Mouse (Mus musculus) erythroblast, embryonic 14.5 days (primary cell): ENCODE measurements around the gene Lrrc8c. TPM values are rescaled to one million over a fixed set of nuclear protein-coding genes. Genes with fewer than 3 reads are reported as not detected.

Experiments
- H3K27me3 ChIP-seq: 2 replicates; pipeline ENCODE4 v1.6.1; 2012; ENCODE audit warnings: inconsistent platforms; ENCODE audit not compliant: control insufficient read depth
- H3K36me3 ChIP-seq: 2 replicates; pipeline ENCODE4 v1.6.1; 2012; ENCODE audit warnings: mild to moderate bottlenecking, inconsistent platforms; ENCODE audit not compliant: control insufficient read depth
- H3K4me1 ChIP-seq: 2 replicates; pipeline ENCODE4 v1.6.1; 2012; ENCODE audit warnings: inconsistent platforms; ENCODE audit not compliant: control insufficient read depth
- H3K4me3 ChIP-seq: replicated peaks from 2 replicates; pipeline ENCODE3; 2012; ENCODE audit warnings: moderate library complexity, mild to moderate bottlenecking, inconsistent platforms
- H3K9me3 ChIP-seq: 2 replicates; pipeline ENCODE4 v1.6.1; 2012; ENCODE audit warnings: low read length, inconsistent platforms, mixed read lengths; ENCODE audit not compliant: control insufficient read depth
- GATA1 ChIP-seq: IDR thresholded peaks from 2 replicates; pipeline ENCODE4 v1.6.1; 2012; ENCODE audit warnings: low read length, inconsistent platforms, mixed read lengths
- TAL1 ChIP-seq: IDR thresholded peaks from 3 replicates; pipeline ENCODE4 v1.6.1; 2012; ENCODE audit warnings: low read length, inconsistent platforms, mixed read lengths
- polyA plus RNA-seq: library from polyadenylated mRNA; stranded (reverse); fragments of >175 nt; gene quantifications from 2 replicates; pipeline ENCODE4 v1.2.3, GENCODE M21; 2012

The Lrrc8c gene
- polyA plus RNA-seq, 1 experiment: 11.3 TPM

DNA sequence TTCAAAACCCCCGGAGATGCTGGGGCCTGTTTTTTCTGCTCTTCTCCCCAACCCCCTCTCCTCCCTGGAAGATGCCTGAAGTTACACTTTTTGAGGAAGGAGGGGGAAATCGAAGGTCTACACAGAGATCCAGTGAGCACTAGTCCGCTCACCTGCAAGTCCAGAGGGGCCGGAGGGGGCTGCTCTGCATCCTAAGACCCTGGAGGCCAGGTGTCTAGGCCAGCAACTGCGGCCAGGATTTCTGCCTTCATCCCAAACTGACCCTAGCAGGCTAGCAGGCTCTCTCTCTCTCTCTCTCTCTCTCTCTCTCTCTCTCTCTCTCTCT lies 750 bp downstream of the Lrrc8c start:
- Histone ChIP-seq H3K4me3 (peak overlapping the region; percentile 95), H3K9me3 (no peaks in the 10 kb centered on the region), H3K4me1 (peaks cover 66% of the 10 kb centered on the region), H3K27me3 (peaks cover 2% of the 10 kb centered on the region; the same call in 1 of the 2 replicates), H3K36me3 (peaks cover 31% of the 10 kb centered on the region)
- TF ChIP-seq TAL1: no peak
- no peak for TF ChIP-seq GATA1

DNA sequence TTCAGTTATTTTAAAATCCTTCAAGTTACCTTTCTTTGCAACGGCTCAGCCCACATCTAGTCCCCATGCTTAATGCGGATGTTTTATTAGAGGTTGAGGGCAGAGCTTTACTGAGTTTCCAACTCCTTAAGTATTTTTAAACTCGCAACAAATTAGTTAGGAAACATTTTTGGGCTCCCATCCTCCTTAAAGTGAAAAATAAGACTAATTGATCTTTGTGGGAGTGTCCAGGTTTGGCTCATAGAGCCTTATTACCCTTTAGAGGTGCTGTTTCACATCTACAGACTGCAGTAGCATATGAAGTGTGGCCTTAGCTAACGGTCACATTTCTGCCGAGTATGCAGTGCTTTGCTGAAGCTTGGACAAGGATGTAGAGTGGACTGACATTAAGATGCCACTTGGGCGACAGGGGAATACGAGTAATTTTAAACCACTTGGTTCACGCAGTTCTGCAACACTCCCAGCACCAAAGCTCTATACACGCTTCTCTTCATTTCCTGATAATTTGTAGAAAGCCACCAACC lies 1.3 kb downstream of the Lrrc8c start:
- Histone ChIP-seq H3K36me3 (peaks cover 37% of the 10 kb centered on the region), H3K4me3 (peak overlapping the region; percentile 95), H3K9me3 (no peaks in the 10 kb centered on the region), H3K27me3 (peaks cover 2% of the 10 kb centered on the region; the same call in 1 of the 2 replicates), H3K4me1 (peaks cover 72% of the 10 kb centered on the region)
- TF ChIP-seq TAL1 (no peak), GATA1 (no peak)

GRCm38 (mm10) chr5:105523452-105523851 lies 4.3 kb downstream of the Lrrc8c start:
- H3K27me3 ChIP-seq: no peaks in the 10 kb centered on the region
- H3K9me3 ChIP-seq: no peaks in the 10 kb centered on the region
- H3K36me3 ChIP-seq: peaks cover 63% of the 10 kb centered on the region
- TF ChIP-seq GATA1 (peak; percentile 74), TAL1 (peak; percentile 58)
- H3K4me1 ChIP-seq: peaks cover 94% of the 10 kb centered on the region
- H3K4me3 ChIP-seq: peak overlapping the region; percentile 60

- Histone ChIP-seq H3K4me3 (no peak overlapping the region), H3K4me1 (peaks cover 90% of the 10 kb centered on the region), H3K27me3 (no peaks in the 10 kb centered on the region), H3K9me3 (no peaks in the 10 kb centered on the region), H3K36me3 (peaks cover 78% of the 10 kb centered on the region)
- TF ChIP-seq TAL1 (no peak), GATA1 (no peak)
These were observed 5.8 kb downstream of the Lrrc8c start for GRCm38 (mm10) chr5:105525004-105525403.

DNA sequence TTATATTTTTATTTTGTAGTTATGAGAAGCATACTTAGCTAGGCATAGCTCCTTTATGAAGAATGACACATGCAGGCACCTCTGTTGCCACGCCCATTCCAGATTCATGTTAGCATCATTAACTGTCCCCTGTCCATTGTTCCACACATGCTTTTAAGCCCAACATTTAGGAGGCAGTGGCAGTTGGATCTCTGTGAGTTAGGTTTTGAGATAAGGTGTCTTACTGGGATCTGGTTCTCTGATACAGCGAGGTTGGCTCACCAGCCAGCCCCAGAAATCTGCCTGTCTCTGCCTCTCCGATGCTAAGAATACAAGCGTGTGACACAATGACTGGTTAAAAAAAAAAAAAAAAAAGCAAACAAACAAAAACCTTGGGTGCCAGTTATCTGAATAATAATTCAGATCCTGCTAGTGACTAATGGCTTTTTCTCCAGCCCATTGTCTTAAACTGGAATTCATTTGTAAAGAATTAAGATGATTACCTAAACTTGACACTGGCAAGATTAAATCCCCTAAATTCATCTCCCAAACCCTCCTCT lies 7.0 kb downstream of the Lrrc8c start:
- Histone ChIP-seq H3K4me1 (peaks cover 86% of the 10 kb centered on the region), H3K27me3 (no peaks in the 10 kb centered on the region), H3K9me3 (no peaks in the 10 kb centered on the region), H3K36me3 (peaks cover 90% of the 10 kb centered on the region), H3K4me3 (no peak overlapping the region)
- TF ChIP-seq TAL1 (no peak), GATA1 (no peak)

GRCm38 (mm10) chr5:105526766-105527165 lies 7.6 kb downstream of the Lrrc8c start:
- Histone ChIP-seq H3K4me1 (peaks cover 83% of the 10 kb centered on the region), H3K36me3 (peaks cover 96% of the 10 kb centered on the region), H3K27me3 (no peaks in the 10 kb centered on the region), H3K9me3 (no peaks in the 10 kb centered on the region), H3K4me3 (no peak overlapping the region)
- TF ChIP-seq TAL1: no peak

DNA sequence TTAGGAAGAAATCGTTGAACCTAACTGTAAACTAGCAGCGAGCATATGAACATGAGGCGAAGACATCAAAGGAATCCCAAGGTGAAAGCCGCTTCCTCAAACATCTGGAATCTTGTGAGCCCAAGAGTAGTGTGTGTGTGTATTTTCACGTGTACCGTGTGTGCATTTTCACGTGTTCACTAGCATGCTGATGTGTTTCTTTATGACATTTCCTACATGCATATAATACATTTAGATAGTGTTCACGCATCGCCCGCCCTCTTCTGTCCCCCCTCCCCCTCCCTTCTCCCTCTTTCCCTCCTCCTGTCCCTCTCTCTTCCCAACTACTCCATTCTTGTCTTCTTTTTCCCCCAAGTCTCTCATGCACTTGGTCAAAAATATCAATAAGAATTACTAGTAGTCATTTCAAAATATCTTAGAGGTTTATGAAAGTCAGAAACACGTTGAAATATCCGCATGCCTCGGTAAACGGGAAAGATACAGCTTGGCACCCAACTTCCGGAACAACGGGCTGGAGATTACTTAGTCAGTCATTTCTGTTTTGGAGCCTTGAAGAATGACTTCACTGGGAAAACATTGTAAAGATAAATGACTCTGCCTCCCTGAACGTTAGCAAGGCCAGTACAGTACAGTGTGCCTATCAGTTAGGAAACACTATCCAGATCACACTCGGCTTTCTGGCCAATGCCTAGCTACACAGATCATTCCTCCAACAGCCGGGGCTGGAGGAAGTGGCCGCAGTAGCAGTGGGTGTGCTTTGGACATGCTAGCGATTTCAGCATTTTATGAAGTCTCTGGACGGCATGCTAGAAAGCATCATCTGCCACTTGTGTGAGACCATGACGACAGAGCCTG lies 8.5 kb downstream of the Lrrc8c start:
- H3K4me3 ChIP-seq: peak overlapping the region; percentile 27
- H3K27me3 ChIP-seq: no peaks in the 10 kb centered on the region
- TF ChIP-seq GATA1 (no peak), TAL1 (no peak)
- H3K4me1 ChIP-seq: peaks cover 76% of the 10 kb centered on the region
- peaks cover 96% of the 10 kb centered on the region for H3K36me3 ChIP-seq
- H3K9me3 ChIP-seq: no peaks in the 10 kb centered on the region

- Histone ChIP-seq H3K9me3 (no peaks in the 10 kb centered on the region), H3K4me1 (peaks cover 55% of the 10 kb centered on the region), H3K4me3 (no peak overlapping the region), H3K36me3 (peaks cover 90% of the 10 kb centered on the region), H3K27me3 (no peaks in the 10 kb centered on the region)
- TF ChIP-seq TAL1: no peak
- no peak for TF ChIP-seq GATA1
These were observed 11.4 kb downstream of the Lrrc8c start for GRCm38 (mm10) chr5:105530576-105530975.

DNA sequence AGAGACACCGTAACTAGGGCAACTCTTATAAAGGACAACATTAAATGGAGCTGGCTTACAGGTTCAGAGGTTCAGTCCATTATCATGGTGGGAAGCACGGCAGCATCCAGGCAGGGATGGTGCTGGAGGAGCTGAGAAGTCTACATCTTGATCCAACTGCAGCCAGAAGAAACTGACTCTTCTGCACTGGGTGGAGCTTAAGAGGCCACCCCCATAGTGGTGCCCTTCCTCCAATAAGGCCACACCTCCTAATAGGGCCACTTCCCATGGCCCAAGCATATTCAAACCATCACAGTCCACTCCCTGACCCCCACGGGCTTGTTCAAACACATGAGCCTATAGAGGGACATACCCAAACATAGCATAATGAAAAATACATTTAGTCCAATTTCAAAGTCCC lies 16.0 kb downstream of the Lrrc8c start:
- Histone ChIP-seq H3K4me3 (no peak overlapping the region), H3K27me3 (no peaks in the 10 kb centered on the region), H3K36me3 (peaks cover 82% of the 10 kb centered on the region), H3K9me3 (no peaks in the 10 kb centered on the region; the same call in 1 of the 2 replicates), H3K4me1 (peaks cover 29% of the 10 kb centered on the region)
- TF ChIP-seq TAL1: no peak

DNA sequence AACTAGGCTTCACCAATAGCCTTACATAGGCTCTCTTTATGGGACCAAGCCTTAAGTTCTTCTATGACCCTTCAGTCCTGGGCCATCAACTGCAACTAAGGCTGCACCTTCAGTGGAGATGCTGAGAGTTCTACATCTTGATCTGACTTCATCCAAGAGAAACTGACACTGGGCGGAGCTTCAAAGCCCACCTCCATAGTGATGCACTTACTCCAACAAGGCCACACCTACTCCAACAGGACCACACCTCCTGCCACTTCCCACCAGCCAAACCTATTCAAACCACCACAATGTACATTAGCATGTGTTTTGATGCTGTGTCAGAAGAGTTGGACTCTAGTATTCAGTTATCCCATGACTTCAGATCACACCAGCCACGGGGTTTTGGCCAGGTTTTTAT lies 17.0 kb downstream of the Lrrc8c start:
- Histone ChIP-seq H3K4me1 (peaks cover 27% of the 10 kb centered on the region), H3K36me3 (peaks cover 82% of the 10 kb centered on the region), H3K27me3 (no peaks in the 10 kb centered on the region), H3K9me3 (no peaks in the 10 kb centered on the region; the same call in 1 of the 2 replicates), H3K4me3 (no peak overlapping the region)
- TF ChIP-seq GATA1: no peak
- TF ChIP-seq TAL1: no peak
